Mouse (Mus musculus) stomach, embryonic 14.5 days (tissue): Measurements from ENCODE around the gene Mbd6. TPM values are rescaled to one million over a fixed set of nuclear protein-coding genes. Genes with fewer than 3 reads are reported as not detected.
"Not testable (repeated sequence)": the region's sequence is repeated elsewhere in the genome, so short reads cannot be mapped to it uniquely, and the experiment has no call there.

Experiments used
- ATAC-seq: fragments of 200-750 bp; cut with Nextera tagmentation; 2 replicates; pipeline ENCODE4 v1.8.0; 2017; ENCODE audit warnings: low read depth, moderate TSS enrichment; ENCODE audit not compliant: insufficient number of reproducible peaks, insufficient read depth, low FRiP score
- H3K27ac ChIP-seq: fragments of 300-500 bp; sonication (generic); 2 replicates; pipeline ENCODE4 v1.5.1; 2014; ENCODE audit warnings: mild to moderate bottlenecking, low read length, moderate library complexity, mixed read lengths
- H3K27me3 ChIP-seq: fragments of 300-500 bp; sonication (generic); 2 replicates; pipeline ENCODE4 v1.6.1; 2014; ENCODE audit warnings: low read length, control low read depth, mixed read lengths; ENCODE audit not compliant: control insufficient read depth, insufficient read depth
- H3K36me3 ChIP-seq: fragments of 300-500 bp; sonication (generic); 2 replicates; pipeline ENCODE4 v1.6.1; 2014; ENCODE audit warnings: mild to moderate bottlenecking, control low read depth, low read length, moderate library complexity, mixed read lengths; ENCODE audit not compliant: control insufficient read depth, insufficient read depth
- H3K4me1 ChIP-seq: fragments of 300-500 bp; sonication (generic); 2 replicates; pipeline ENCODE4 v1.6.1; 2014; ENCODE audit warnings: low read length, control low read depth, mixed read lengths; ENCODE audit not compliant: control insufficient read depth, insufficient read depth
- H3K4me2 ChIP-seq: fragments of 300-500 bp; sonication (generic); replicated peaks from 2 replicates; pipeline ENCODE4 v1.6.1; 2014; ENCODE audit warnings: low read depth, low read length, control low read depth
- H3K4me3 ChIP-seq: fragments of 300-500 bp; sonication (generic); 2 replicates; pipeline ENCODE4 v1.5.1; 2014; ENCODE audit warnings: low read depth, low read length, control low read depth
- H3K9ac ChIP-seq: fragments of 300-500 bp; sonication (generic); replicated peaks from 2 replicates; pipeline ENCODE4 v1.6.1; 2014; ENCODE audit warnings: low read depth, mild to moderate bottlenecking, control low read depth, low read length, moderate library complexity, mixed read lengths
- H3K9me3 ChIP-seq: fragments of 300-500 bp; sonication (generic); 2 replicates; pipeline ENCODE4 v1.6.1; 2016; ENCODE audit warnings: low read depth, low read length, control low read depth; ENCODE audit not compliant: control insufficient read depth
- WGBS: fragments of 180-500 bp; shearing (Covaris S2); extraction: QIAGEN DNeasy Blood & Tissue Kit; methylation state at CpG from one replicate; pipeline ENCODE4 v1.1.7; 2014; 5-methylcytosine and 5-hydroxymethylcytosine counted together
- polyA plus RNA-seq: library from polyadenylated mRNA; unstranded; fragments of >200 nt; fragmentation: Nextera tagmentation; extraction: Ambion mirVana; gene quantifications from 2 replicates; pipeline ENCODE4 v1.2.1, GENCODE M21; 2014

The Mbd6 gene
- polyA plus RNA-seq, 1 experiment from 2014 or later, result 22.2 TPM

DNA sequence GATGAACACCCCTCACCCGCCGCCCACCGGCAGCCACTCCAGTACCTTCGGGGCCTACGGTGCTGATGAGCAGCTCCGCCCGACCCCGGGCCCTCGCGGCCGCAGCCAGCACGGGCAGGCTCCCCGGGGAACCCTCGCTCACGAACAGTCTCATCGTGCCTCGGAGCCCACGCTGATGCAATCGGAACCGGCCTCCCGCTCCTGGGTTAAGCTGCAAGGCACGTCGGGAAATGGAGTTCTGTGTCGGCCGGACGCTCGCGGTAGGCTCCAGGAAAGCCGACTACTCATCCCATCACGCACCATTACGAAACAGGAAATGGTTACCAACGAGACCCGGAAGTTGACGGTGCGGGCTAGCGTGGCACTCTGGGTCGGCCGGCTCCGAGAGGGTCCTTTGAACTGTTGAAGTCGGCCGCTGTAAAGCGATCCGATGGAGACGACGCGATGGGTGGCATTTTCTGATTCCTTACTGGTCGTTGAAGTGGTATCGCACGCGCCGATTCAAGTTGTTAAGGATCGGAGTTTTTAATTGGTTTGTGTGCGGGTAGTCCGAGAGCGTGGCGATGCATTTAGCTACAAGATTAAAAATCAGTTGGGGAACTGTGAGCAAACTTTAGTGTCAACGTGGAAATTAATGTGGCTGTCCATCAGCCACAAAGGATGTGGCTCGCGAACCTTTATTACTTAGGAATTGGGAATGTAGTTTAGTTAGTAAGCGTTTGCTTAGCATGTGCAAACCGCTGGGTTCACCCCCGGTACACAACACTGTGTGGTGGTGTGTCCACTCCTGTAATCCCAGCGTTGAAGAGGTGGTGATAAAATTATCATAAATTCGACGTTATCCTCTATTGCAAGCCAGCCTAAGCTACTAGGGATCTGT lies 22.9 kb upstream of the Mbd6 start, which contains the start of gene Mars:
Gene Mars (minus strand): TSS at position 311 of the 880 bp plus-strand sequence.
- Histone ChIP-seq H3K4me2 (peak within 1 kb of the TSS; percentile 83), H3K4me1 (peaks cover 7% of the 10 kb centered on the region; the same call in 1 of the 2 replicates), H3K9ac (peak within 1 kb of the TSS; percentile 64), H3K36me3 (peaks cover 23% of the 10 kb centered on the region), H3K4me3 (peak within 1 kb of the TSS; percentile 78), H3K27me3 (no peaks in the 10 kb centered on the region), H3K27ac (peak within 1 kb of the TSS; percentile 67), H3K9me3 (no peaks in the 10 kb centered on the region)
- WGBS, result under 1% methylated on average over 65 of the region's 65 CpGs
- peak; percentile 96 for ATAC-seq

DNA sequence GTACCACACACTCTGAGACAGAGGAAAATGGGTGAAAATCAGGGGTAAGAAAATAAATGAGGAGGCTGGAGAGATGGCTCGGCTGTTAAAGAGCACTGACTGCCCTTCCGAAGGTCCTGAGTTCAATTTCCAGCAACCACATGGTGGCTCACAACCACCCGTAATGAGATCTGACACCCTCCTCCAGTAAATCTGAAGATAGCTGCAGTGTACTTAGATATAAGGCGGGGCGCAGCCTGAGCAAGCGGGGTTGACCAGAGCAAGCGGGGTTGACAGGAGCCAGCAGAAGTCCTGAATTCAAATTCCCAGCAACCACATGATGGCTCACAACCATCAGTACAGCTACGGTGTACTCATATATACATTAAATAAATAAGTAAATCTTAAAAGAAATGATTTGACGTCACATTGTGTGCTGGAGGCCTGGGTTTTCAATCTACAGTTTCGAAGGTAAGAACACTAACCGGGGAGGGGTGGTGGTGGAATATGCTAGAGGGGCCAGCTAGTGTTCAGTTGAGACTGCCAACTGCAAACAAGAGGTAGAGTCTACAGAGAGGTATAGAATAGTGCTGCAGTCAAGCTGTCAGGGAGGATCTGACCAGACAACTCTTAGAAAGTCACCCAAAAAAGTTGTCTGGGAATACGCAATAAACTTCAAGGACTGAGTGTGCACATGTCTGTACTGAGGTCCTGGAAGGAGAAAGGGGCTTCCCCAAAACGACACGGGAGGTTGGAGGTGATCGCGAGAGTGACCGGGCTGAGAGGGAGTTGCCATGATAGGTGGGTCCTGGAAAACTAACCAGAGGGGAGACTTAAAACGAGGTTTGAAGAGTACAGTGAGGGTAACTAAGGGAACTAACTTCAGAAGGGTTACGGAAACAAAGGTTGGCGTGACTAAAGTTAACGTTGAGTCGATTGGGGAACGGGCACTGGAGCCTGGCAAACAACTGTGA lies 22.0 kb upstream of the Mbd6 start:
- Histone ChIP-seq H3K4me1 (peaks cover 7% of the 10 kb centered on the region; the same call in 1 of the 2 replicates), H3K27ac (peak overlapping the region; percentile 58; the same call in 1 of the 2 replicates), H3K9ac (peak overlapping the region; percentile 64), H3K27me3 (no peaks in the 10 kb centered on the region), H3K4me2 (peak overlapping the region; percentile 73), H3K4me3 (peak overlapping the region; percentile 78), H3K9me3 (no peaks in the 10 kb centered on the region), H3K36me3 (peaks cover 26% of the 10 kb centered on the region)
- ATAC-seq, result peak; percentile 39; the same call in 1 of the 2 replicates
- WGBS, result 37% methylated on average over 23 of the region's 23 CpGs

DNA sequence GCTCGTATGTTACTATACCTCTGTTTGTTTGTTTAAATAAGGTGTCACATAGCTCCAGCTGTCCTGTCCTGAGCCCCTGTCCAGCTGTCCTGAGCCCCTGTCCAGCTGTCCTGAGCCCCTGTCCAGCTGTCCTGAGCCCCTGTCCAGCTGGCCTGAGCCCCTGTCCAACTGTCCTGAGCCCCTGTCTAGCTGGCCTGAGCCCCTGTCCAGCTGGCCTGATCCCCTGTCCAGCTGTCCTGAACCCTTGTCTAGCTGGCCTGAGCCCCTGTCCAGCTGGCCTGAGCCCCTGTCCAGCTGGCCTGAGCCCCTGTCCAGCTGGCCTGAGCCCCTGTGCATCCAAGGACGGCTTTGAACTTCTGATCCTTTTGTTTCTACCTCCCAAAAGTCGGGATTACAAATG lies 20.3 kb upstream of the Mbd6 start:
- H3K9ac ChIP-seq, H3K27me3 ChIP-seq, H3K4me1 ChIP-seq, H3K4me3 ChIP-seq, H3K9me3 ChIP-seq, ATAC-seq, H3K27ac ChIP-seq, H3K4me2 ChIP-seq: not testable (repeated sequence)
- 88% methylated on average over 3 of the region's 3 CpGs for WGBS
- H3K36me3 ChIP-seq, result peaks cover 37% of the 10 kb centered on the region

DNA sequence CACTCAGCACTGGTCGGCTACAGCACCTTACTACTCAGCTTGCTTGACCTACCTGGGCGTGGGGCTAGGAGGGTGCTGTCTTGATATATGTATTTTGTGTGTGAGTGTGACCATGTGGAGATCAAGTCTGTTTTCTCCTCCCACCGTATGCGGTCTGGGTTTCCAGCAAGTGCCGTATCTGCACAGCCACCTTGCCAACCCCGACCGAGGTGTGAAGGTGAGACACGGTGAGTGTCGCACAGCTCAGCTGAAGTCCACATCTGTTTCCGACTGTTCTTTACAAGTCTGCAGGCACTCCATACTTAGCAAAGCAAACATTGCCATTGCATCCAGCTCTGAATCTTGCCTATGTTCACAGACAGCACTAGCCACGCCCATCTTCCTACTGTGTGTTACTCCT lies 14.3 kb upstream of the Mbd6 start:
- no peak overlapping the region for H3K9ac ChIP-seq
- H3K36me3 ChIP-seq, result peaks cover 75% of the 10 kb centered on the region
- no peaks in the 10 kb centered on the region for H3K9me3 ChIP-seq
- no peak overlapping the region for H3K4me3 ChIP-seq
- no peaks in the 10 kb centered on the region for H3K27me3 ChIP-seq
- no peak overlapping the region for H3K27ac ChIP-seq
- 90% methylated on average over 11 of the region's 11 CpGs for WGBS
- no peak for ATAC-seq
- no peak overlapping the region for H3K4me2 ChIP-seq
- no peaks in the 10 kb centered on the region for H3K4me1 ChIP-seq

DNA sequence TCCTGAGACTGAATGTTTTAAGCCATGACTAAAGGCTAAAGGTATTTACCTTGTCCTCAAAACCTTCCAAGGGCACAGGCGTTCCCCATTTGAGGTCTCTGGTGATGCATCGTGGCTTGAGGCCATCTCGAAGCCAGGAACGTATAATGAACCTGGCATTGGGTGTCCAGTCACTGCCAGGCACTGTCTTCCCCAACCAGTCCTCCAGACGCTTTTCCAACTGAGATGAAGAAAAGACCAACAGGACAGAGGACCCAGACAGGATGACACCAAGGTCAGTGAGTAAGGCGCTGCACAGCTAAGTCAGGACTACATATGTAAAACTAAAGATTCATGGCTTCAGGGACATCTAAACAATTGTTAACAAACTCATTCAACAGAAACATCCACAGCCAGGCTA lies 11.5 kb upstream of the Mbd6 start:
- Histone ChIP-seq H3K27me3 (no peaks in the 10 kb centered on the region), H3K36me3 (peaks cover 79% of the 10 kb centered on the region)
- 92% methylated on average over 6 of the region's 6 CpGs for WGBS

DNA sequence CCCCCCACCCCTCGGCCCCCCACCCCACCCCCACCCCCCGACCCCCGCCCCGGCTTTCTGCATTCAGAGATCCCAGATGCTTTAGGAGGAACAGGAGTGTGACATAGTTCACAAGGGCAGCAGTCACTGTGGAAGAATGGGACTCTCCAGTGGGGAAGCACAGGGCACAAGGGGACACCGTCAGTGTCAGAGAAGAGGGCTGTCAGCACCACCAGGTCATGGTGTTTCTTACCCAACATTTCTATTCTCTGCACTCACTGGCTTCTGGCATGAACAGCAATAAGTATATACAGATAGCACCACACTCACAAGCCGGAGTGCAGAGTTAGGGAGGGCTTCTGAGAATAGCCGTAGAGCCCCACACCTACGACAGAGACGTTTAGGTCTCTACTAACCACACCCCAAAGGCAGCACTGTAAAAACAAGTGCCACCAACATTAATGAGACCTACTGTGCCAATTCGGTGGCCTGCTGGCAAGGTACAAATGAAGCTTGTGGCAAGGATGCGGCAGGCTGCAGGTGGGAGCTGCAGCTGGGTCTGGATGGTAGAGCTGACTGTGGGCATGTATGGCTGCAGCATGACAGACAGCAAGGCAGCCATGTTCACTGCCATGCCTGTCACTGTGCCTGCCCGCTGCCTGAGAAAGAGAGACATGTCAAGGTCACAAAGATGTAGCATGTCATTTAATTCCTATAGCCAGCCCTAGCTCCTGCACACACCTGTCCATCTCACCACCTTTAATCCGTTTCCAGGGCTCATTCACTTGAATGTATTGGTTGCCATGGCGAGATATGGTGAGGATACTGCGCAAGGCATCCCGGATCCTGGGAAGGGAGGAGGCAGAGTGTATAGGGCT lies 8.4 kb upstream of the Mbd6 start:
- peaks cover 9% of the 10 kb centered on the region for H3K4me1 ChIP-seq
- ATAC-seq, result no peak
- H3K4me2 ChIP-seq, result no peak overlapping the region
- no peaks in the 10 kb centered on the region for H3K27me3 ChIP-seq
- no peaks in the 10 kb centered on the region for H3K9me3 ChIP-seq
- H3K4me3 ChIP-seq, result no peak overlapping the region
- H3K27ac ChIP-seq, result no peak overlapping the region
- WGBS, result 88% methylated on average over 16 of the region's 16 CpGs
- H3K9ac ChIP-seq, result no peak overlapping the region
- peaks cover 73% of the 10 kb centered on the region for H3K36me3 ChIP-seq

More for the DNA sequence above, 11.5 kb upstream of the Mbd6 start:
- no peak for ATAC-seq
- Histone ChIP-seq H3K9ac (no peak overlapping the region), H3K4me3 (no peak overlapping the region), H3K4me2 (no peak overlapping the region), H3K4me1 (no peaks in the 10 kb centered on the region), H3K27ac (no peak overlapping the region), H3K9me3 (no peaks in the 10 kb centered on the region)

DNA sequence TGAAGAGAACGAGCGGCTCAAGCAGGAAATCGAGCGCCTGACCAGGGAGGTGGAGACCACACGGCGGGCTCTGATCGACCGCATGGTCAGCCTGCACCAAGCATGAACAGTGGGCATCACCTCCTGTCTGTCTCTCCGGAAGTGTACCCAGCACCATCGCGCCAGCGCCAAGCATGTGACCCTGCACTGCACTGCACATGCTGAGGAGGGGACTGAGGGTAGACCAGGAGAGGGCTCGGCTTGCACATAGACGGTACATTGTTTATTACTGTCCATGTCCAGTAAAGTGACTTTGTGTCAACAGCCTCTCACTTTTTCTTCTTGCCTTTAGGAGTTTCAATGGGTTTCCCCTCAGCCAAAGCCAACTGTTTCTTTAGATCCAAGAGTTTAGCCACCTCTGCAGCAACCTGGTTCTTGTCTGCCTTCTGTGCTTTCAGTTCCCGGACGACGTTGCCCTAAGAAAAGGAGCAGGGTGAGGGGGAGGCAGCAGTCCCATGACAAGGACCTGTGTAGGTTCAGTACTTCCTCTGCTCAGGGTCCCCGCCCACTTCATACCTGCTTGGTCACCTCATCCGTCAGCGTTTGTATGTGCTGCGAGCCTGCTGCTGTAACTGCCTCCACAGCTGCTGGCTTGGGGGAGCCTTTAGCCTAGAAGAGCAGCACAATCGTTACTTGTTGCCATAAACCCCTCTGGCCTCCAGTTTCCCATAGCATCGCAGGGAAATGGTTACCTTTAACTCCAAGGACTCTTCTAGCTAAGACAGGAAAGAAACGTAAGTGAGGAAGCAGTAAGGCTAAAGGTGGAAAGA lies 7.4 kb upstream of the Mbd6 start:
- no peak overlapping the region for H3K27ac ChIP-seq
- peaks cover 17% of the 10 kb centered on the region for H3K4me1 ChIP-seq
- no peaks in the 10 kb centered on the region for H3K27me3 ChIP-seq
- H3K9ac ChIP-seq, result no peak overlapping the region
- ATAC-seq, result no peak
- WGBS, result 89% methylated on average over 24 of the region's 24 CpGs
- peaks cover 65% of the 10 kb centered on the region for H3K36me3 ChIP-seq
- no peaks in the 10 kb centered on the region for H3K9me3 ChIP-seq
- H3K4me3 ChIP-seq, result no peak overlapping the region
- H3K4me2 ChIP-seq, result no peak overlapping the region
